In the genomic region with DNA sequence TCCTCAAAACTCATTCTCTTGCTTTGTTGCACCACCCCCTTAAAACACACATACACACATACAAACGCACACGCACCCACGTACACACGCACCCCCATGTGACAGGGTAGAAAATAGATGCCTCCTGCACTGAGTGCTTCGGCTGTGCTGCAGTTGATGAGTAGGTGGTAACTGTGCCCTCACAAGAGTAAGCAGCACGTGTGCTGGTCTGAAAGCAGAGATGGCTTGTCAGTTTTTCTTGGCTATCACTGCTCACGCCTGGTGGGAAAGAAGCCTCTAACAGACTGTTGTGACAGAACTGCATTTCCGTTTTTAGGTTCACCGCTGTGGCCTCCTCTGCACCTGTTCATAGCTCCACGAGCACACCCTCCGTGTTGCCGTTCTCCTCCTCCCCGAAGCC, we compare ENCODE assay signal across 18 mouse cellular contexts. TPM values are rescaled to one million over a fixed set of nuclear protein-coding genes. Genes with fewer than 3 reads are reported as not detected.
A peak's percentile ranks its signal among the peaks of the same experiment; 100 is the strongest.
DNase-seq lines count a peak whose midpoint lies in the region; TF ChIP-seq lines count a peak whose summit lies in the region.
"Had no signal": no experiment of that assay in that cellular context is flagged by ENCODE, and none has a peak within 500 bp of the region (broad histone marks: within the 10 kb centered on the region; RNA-seq: fewer than 3 reads in every experiment).

No protein-coding gene starts in this region.

- peak; percentile 12 to 37 for DNase-seq in frontal cortex, postnatal 10 days (ENCODE audit: low spot score in 2 of 2)
- peak; percentile 75 to 76 for DNase-seq in layer of hippocampus, adult 2 months (ENCODE audit: low spot score in 2 of 2)
- DNase-seq in left cerebral cortex, adult 2 months (ENCODE audit: extremely low spot score in 1 of 2, low spot score in 2 of 2): peak; percentile 69
- DNase-seq in right cerebral cortex, postnatal 14 days: peak; percentile 32
- DNase-seq in B cell, adult 2 months: no peak
- DNase-seq in cerebellum, postnatal 10 days: no peak
- DNase-seq in neural tube, embryonic 10.5 days (ENCODE audit: extremely low spot score, low spot score): no peak
- DNase-seq: cerebellum, adult 11-12 months; gastrocnemius, postnatal 25 days; heart, postnatal 14 days; kidney, postnatal 14 days; lung, adult 18-20 months had no signal

- no peak overlapping the region for H3K4me3 ChIP-seq in layer of hippocampus, adult 2 months
- H3K4me3 ChIP-seq in left cerebral cortex, adult 2 months: no peak overlapping the region
- H3K4me3 ChIP-seq: forebrain, embryonic 12.5 days; heart, embryonic 10.5 days; limb, embryonic 15.5 days; neural tube, embryonic 12.5 days had no signal

- TF ChIP-seq CTCF in layer of hippocampus, adult 2 months (conservative IDR thresholded peaks at IDR 0.05): no peak
- TF ChIP-seq CTCF in left cerebral cortex, adult 2 months (IDR thresholded peaks at IDR 0.05): no peak

- intact Hi-C loops in left cerebral cortex, adult 2 months (cut with DNase I): no loop called here

- H3K27ac ChIP-seq in layer of hippocampus, adult 2 months: peak overlapping the region; percentile 58; the same call in 1 of the 2 replicates
- peak overlapping the region; percentile 28; the same call in 1 of the 2 replicates for H3K27ac ChIP-seq in left cerebral cortex, adult 2 months
- H3K27ac ChIP-seq: forebrain, embryonic 12.5 days; heart, embryonic 10.5 days; hindbrain, embryonic 14.5 days; limb, embryonic 15.5 days; neural tube, embryonic 12.5 days had no signal

RNA-seq across cellular contexts. Expression of a gene that starts 21.8 kb away (rescaled TPM):
- 10 to 100 TPM; 67.0 to 69.3 TPM for total RNA-seq in layer of hippocampus, adult 2 months (2021)
- 10 to 100 TPM; 63.9 to 65.9 TPM for total RNA-seq in left cerebral cortex, adult 2 months (2021)

RNA-seq across cellular contexts. Expression of a gene that starts 46.1 kb away (rescaled TPM):
- 1 to 10 TPM; 6.0 to 7.4 TPM for total RNA-seq in layer of hippocampus, adult 2 months (2021)
- 1 to 10 TPM; 3.6 to 4.8 TPM for total RNA-seq in left cerebral cortex, adult 2 months (2021)
- total RNA-seq: megakaryocyte, adult 5-6 weeks had no signal

Comparison
In these comparisons a context has a peak if more than half of its experiments do, and no peak if none do; other contexts are left out.
1. DNase-seq: peak in frontal cortex, postnatal 10 days (2 of 2), layer of hippocampus, adult 2 months (2 of 2), left cerebral cortex, adult 2 months (2 of 2) and right cerebral cortex, postnatal 14 days (single experiment); none in B cell, adult 2 months (0 of 2), cerebellum, postnatal 10 days (0 of 2) and neural tube, embryonic 10.5 days (single experiment).